ENCODE assay signal across 22 mouse cellular contexts in the genomic region with DNA sequence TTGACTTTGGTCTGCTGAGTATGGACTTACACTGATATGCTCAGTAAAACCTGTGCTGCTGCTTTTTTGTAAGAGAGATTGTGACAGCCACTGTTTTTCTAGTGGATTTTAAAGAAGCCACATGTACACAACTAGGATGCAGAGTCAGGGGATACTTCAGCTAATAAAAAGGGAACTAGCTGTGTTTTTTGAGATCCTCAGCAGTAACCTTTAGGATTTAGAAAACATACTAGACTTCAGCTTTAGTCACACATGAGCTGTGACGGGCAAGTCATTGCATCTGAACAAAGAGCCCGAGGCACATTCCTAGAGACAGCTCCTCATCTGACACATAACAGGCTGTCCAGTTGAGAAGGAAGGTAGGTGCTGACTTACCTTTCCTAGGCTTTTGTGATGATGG. TPM values are rescaled to one million over a fixed set of nuclear protein-coding genes. Genes with fewer than 3 reads are reported as not detected.
DNase-seq lines count a peak whose midpoint lies in the region; ATAC-seq and TF ChIP-seq lines count a peak whose summit lies in the region.
"Had no signal": no experiment of that assay in that cellular context is flagged by ENCODE, and none has a peak within 500 bp of the region (broad histone marks: within the 10 kb centered on the region; RNA-seq: fewer than 3 reads in every experiment).

A gene (plus strand): TSS at position 251 of the 400 bp plus-strand sequence.

- H3K27me3 ChIP-seq in limb, embryonic 15.5 days = no peaks in the 10 kb centered on the region
- no peaks in the 10 kb centered on the region for H3K27me3 ChIP-seq in limb, embryonic 10.5 days (ENCODE audit: low read depth, poor library complexity, severe bottlenecking)
- no peaks in the 10 kb centered on the region for H3K27me3 ChIP-seq in kidney, embryonic 15.5 days
- H3K27me3 ChIP-seq: intestine, embryonic 15.5 days had no signal

- DNase-seq in embryo, embryonic 10.5 days (ENCODE audit: low spot score) = peak; percentile 2
- no peak for DNase-seq in embryo, embryonic 11 days
- no peak for DNase-seq in limb, embryonic 10.5 days (ENCODE audit: low spot score)
- DNase-seq: adrenal gland, postnatal 25 days; cerebellum, adult 11 months; cerebellum, adult 8-10 months; cerebellum, postnatal 14 days; gastrocnemius, postnatal 14 days; heart, postnatal 10 days had no signal

- no peaks in the 10 kb centered on the region for H3K9me3 ChIP-seq in limb, embryonic 15.5 days
- H3K9me3 ChIP-seq in limb, embryonic 10.5 days (replicated peaks) = no peaks in the 10 kb centered on the region
- no peaks in the 10 kb centered on the region for H3K9me3 ChIP-seq in kidney, embryonic 15.5 days (replicated peaks)
- H3K9me3 ChIP-seq: forebrain, embryonic 10.5 days; hindbrain, embryonic 10.5 days; intestine, embryonic 15.5 days had no signal

- no peak within 1 kb of the TSS for H3K27ac ChIP-seq in limb, embryonic 15.5 days
- H3K27ac ChIP-seq in limb, embryonic 10.5 days = no peak within 1 kb of the TSS
- H3K27ac ChIP-seq in bone marrow macrophage, adult 2 months (ENCODE audit: insufficient read depth, low read depth, low read length) = peak within 1 kb of the TSS; percentile 92
- peak within 1 kb of the TSS; percentile 73 for H3K27ac ChIP-seq in macrophage
- no peak within 1 kb of the TSS for H3K27ac ChIP-seq in kidney, embryonic 15.5 days
- H3K27ac ChIP-seq: forebrain, embryonic 10.5 days; hindbrain, embryonic 10.5 days; hindbrain, embryonic 14.5 days; intestine, embryonic 15.5 days had no signal

- no peak for TF ChIP-seq POLR2A in bone marrow macrophage, adult 2 months (IDR thresholded peaks at IDR 0.05; ENCODE audit: borderline replicate concordance, low read depth, low read length)

- no peaks in the 10 kb centered on the region for H3K4me1 ChIP-seq in limb, embryonic 15.5 days
- no peaks in the 10 kb centered on the region for H3K4me1 ChIP-seq in limb, embryonic 10.5 days
- peaks cover 28% of the 10 kb centered on the region for H3K4me1 ChIP-seq in bone marrow macrophage, adult 2 months (ENCODE audit: control insufficient read depth, insufficient read depth, low read length)
- no peaks in the 10 kb centered on the region for H3K4me1 ChIP-seq in kidney, embryonic 15.5 days
- H3K4me1 ChIP-seq: forebrain, embryonic 10.5 days; hindbrain, embryonic 10.5 days; intestine, embryonic 15.5 days had no signal

- no peak within 1 kb of the TSS for H3K4me3 ChIP-seq in limb, embryonic 15.5 days
- no peak within 1 kb of the TSS for H3K4me3 ChIP-seq in limb, embryonic 10.5 days
- H3K4me3 ChIP-seq in bone marrow macrophage, adult 2 months (ENCODE audit: insufficient read depth, low read length) = peak within 1 kb of the TSS; percentile 46
- H3K4me3 ChIP-seq in macrophage (ENCODE audit: inconsistent target) = no peak within 1 kb of the TSS; the same call in 1 of the 2 replicates
- no peak within 1 kb of the TSS for H3K4me3 ChIP-seq in kidney, embryonic 15.5 days (replicated peaks)
- H3K4me3 ChIP-seq: erythroblast, embryonic 14.5 days; forebrain, embryonic 10.5 days; hindbrain, embryonic 10.5 days; intestine, embryonic 15.5 days had no signal

- H3K36me3 ChIP-seq in limb, embryonic 15.5 days = no peaks in the 10 kb centered on the region
- H3K36me3 ChIP-seq in limb, embryonic 10.5 days = no peaks in the 10 kb centered on the region
- peaks cover 8% of the 10 kb centered on the region; the same call in 1 of the 2 replicates for H3K36me3 ChIP-seq in macrophage (ENCODE audit: inconsistent target)
- H3K36me3 ChIP-seq in kidney, embryonic 15.5 days = no peaks in the 10 kb centered on the region
- H3K36me3 ChIP-seq: forebrain, embryonic 10.5 days; hindbrain, embryonic 10.5 days; intestine, embryonic 15.5 days had no signal

- no peak within 1 kb of the TSS for H3K4me2 ChIP-seq in limb, embryonic 15.5 days
- H3K4me2 ChIP-seq in kidney, embryonic 15.5 days = no peak within 1 kb of the TSS
- H3K4me2 ChIP-seq: hindbrain, embryonic 14.5 days; intestine, embryonic 15.5 days had no signal

- no peak within 1 kb of the TSS for H3K9ac ChIP-seq in limb, embryonic 15.5 days
- H3K9ac ChIP-seq in kidney, embryonic 15.5 days = no peak within 1 kb of the TSS
- H3K9ac ChIP-seq: hindbrain, embryonic 14.5 days; intestine, embryonic 15.5 days had no signal

- WGBS in limb, embryonic 15.5 days = 68% methylated on average over 2 of the region's 2 CpGs
- WGBS in limb, embryonic 10.5 days = 78% methylated on average over 2 of the region's 2 CpGs
- WGBS in macrophage (ENCODE audit: missing documents) = 53% methylated on average over 2 of the region's 2 CpGs
- WGBS in kidney, embryonic 15.5 days = 78% methylated on average over 2 of the region's 2 CpGs

- TF ChIP-seq CTCF in bone marrow macrophage, adult 2 months (IDR thresholded peaks at IDR 0.05; ENCODE audit: low read depth, low read length) = no peak

- ATAC-seq in limb, embryonic 15.5 days (ENCODE audit: insufficient number of reproducible peaks, low FRiP score, low TSS enrichment, low read depth) = no peak
- no peak for ATAC-seq in kidney, embryonic 15.5 days (replicated peaks; ENCODE audit: low FRiP score)
- ATAC-seq: forebrain, embryonic 14.5 days; intestine, embryonic 15.5 days had no signal

- peaks cover 42% of the 10 kb centered on the region; the same call in 1 of the 2 replicates for H3K79me2 ChIP-seq in macrophage (ENCODE audit: inconsistent target)

RNA-seq across cellular contexts. Expression of the gene that starts here (rescaled TPM):
- 12.4 and 16.0 TPM in 2 replicates for polyA plus RNA-seq in limb, embryonic 15.5 days (2015; fragmentation: Nextera tagmentation; extraction: Ambion mirVana)
- 1.5 TPM in 1 of 2 replicates, not detected in the other for polyA plus RNA-seq in limb, embryonic 10.5 days (2016; fragmentation: Nextera tagmentation; extraction: Ambion mirVana)
- 434 TPM in 2 replicates for polyA plus RNA-seq in bone marrow macrophage, adult 2 months (2012; ENCODE audit: insufficient read depth, insufficient read length, missing spikeins)
- 100 to 1,000 TPM in 14 of 26 experiments, 10 to 100 TPM in 12; 31.7 to 275 (median 102) TPM for total RNA-seq in macrophage (2018; cell fraction: chromatin; rRNA removed)
- 100 to 1,000 TPM; 219 to 786 (median 517) TPM for total RNA-seq in macrophage (2018; cell fraction: cytosol; rRNA removed)
- total RNA-seq in macrophage (2018; cell fraction: nucleus; rRNA removed) = 100 to 1,000 TPM; 115 to 503 (median 234) TPM
- polyA plus RNA-seq in macrophage (2018) = 260 to 797 TPM (median 552 TPM) in 3 replicates
- 3.9 and 6.2 TPM in 2 replicates for polyA plus RNA-seq in kidney, embryonic 15.5 days (2015; fragmentation: Nextera tagmentation; extraction: Ambion mirVana)
- total RNA-seq: common myeloid progenitor, adult 5-6 weeks; MEL had no signal
- polyA plus RNA-seq: C2C12; erythroblast, embryonic 14.5 days had no signal

Comparison
In these comparisons a context has a peak if more than half of its experiments do, and no peak if none do; other contexts are left out.
1. RNA of the gene that starts here (polyA plus RNA-seq): 260 to 797 TPM in macrophage and 434 TPM in bone marrow macrophage, adult 2 months; 12.4 to 16.0 TPM in limb, embryonic 15.5 days, 3.9 to 6.2 TPM in kidney, embryonic 15.5 days and 1.5 TPM in limb, embryonic 10.5 days; every median in the first group is over 10 times any median in the second.
2. H3K27ac ChIP-seq: peak in bone marrow macrophage, adult 2 months (single experiment) and macrophage (single experiment); none in limb, embryonic 15.5 days (single experiment), limb, embryonic 10.5 days (single experiment) and kidney, embryonic 15.5 days (single experiment).